Mouse (Mus musculus): Measurements from ENCODE around the gene Clca2.
A peak's percentile ranks its signal among the peaks of the same experiment; 100 is the strongest.
"Not testable (repeated sequence)": the region's sequence is repeated elsewhere in the genome, so short reads cannot be mapped to it uniquely, and the experiment has no call there.

The Clca2 gene

GRCm38 (mm10) chr3:145086180-145086579 is 13.1 kb downstream of the Clca2 start:
- DNase-seq (ENCODE audit: low read depth, low spot score): no peak

GRCm38 (mm10) chr3:145083081-145083480 is 16.2 kb downstream of the Clca2 start:
- no peak for DNase-seq (ENCODE audit: low read depth, low spot score)

GRCm38 (mm10) chr3:145080904-145081303 is 18.3 kb downstream of the Clca2 start:
- DNase-seq (ENCODE audit: low read depth, low spot score): no peak

- DNase-seq (ENCODE audit: low read depth, low spot score): no peak
Observed at GRCm38 (mm10) chr3:145078405-145078804, 20.8 kb downstream of the Clca2 start.

- DNase-seq (ENCODE audit: low read depth, low spot score): no peak
Observed at GRCm38 (mm10) chr3:145072339-145072738, 26.9 kb downstream of the Clca2 start.

GRCm38 (mm10) chr3:145068964-145069363 is 30.3 kb downstream of the Clca2 start:
- no peak for DNase-seq (ENCODE audit: low read depth, low spot score)

- DNase-seq (ENCODE audit: low read depth, low spot score): not testable (repeated sequence)
Observed at GRCm38 (mm10) chr3:145055138-145055537, 44.1 kb downstream of the Clca2 start.

- no peak for DNase-seq (ENCODE audit: low read depth, low spot score)
Observed at GRCm38 (mm10) chr3:145049820-145050219, 49.4 kb downstream of the Clca2 start.

- DNase-seq (ENCODE audit: low read depth, low spot score): no peak
Observed at GRCm38 (mm10) chr3:145038813-145039212, 60.4 kb downstream of the Clca2 start.

- no peak for DNase-seq (ENCODE audit: low read depth, low spot score)
Observed at GRCm38 (mm10) chr3:145032676-145033075, 66.6 kb downstream of the Clca2 start, which contains the start of gene Clca1. Gene Clca1 (minus strand): TSS chr3:145032776.

GRCm38 (mm10) chr3:145028036-145028435 is 71.2 kb downstream of the Clca2 start:
- DNase-seq (ENCODE audit: low read depth, low spot score): peak; percentile 68

- peak; percentile 25 for DNase-seq (ENCODE audit: low read depth, low spot score)
Observed at GRCm38 (mm10) chr3:145026750-145027149, 72.5 kb downstream of the Clca2 start.

Measured in retina, postnatal 7 days (tissue).